In the genomic region with DNA sequence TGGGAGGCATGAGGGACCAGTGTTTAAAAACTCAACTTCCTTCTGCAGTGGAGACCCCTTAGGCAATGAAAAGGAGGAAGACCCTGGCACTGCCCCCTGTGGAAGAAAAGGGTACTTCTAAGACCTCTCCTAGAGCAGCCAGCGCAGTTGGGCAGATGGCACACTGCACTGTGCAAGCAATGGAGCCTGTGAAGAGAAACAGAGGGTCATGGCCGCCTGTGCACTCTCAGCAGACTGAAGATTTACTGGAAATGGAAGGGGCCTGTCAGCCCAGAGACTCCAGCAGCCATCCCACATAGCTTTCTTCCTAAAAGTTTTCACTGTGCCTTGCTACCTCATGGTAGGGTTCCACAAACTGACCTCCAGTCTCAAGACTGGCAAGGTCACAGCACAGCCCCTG, we compare ENCODE assay signal across 12 mouse cellular contexts.
"Had no signal": no experiment of that assay in that cellular context is flagged by ENCODE, and none has a peak within 500 bp of the region (broad histone marks: within the 10 kb centered on the region; RNA-seq: fewer than 3 reads in every experiment).

No protein-coding gene starts in this region.

- H3K9ac ChIP-seq: limb, embryonic 13.5 days; liver, embryonic 14.5 days; midbrain, embryonic 15.5 days; neural tube, embryonic 13.5 days had no signal

- H3K27ac ChIP-seq: kidney, postnatal 0 days; limb, embryonic 13.5 days; liver, embryonic 14.5 days; midbrain, embryonic 15.5 days; neural tube, embryonic 13.5 days; stomach, postnatal 0 days had no signal

- H3K9me3 ChIP-seq: limb, embryonic 13.5 days; midbrain, embryonic 15.5 days; neural tube, embryonic 13.5 days had no signal

- H3K36me3 ChIP-seq: limb, embryonic 13.5 days; midbrain, embryonic 15.5 days; neural tube, embryonic 13.5 days had no signal

- H3K4me2 ChIP-seq: limb, embryonic 13.5 days; midbrain, embryonic 15.5 days; neural tube, embryonic 13.5 days had no signal

- H3K4me1 ChIP-seq: midbrain, embryonic 15.5 days; neural tube, embryonic 13.5 days had no signal

- H3K4me3 ChIP-seq: limb, embryonic 13.5 days; midbrain, embryonic 15.5 days; neural tube, embryonic 13.5 days had no signal

- ATAC-seq: midbrain, embryonic 15.5 days had no signal

- H3K27me3 ChIP-seq: limb, embryonic 13.5 days; midbrain, embryonic 15.5 days; neural tube, embryonic 13.5 days had no signal

- DNase-seq: kidney, adult 11 months; kidney, adult 9 months; left cerebral cortex, postnatal 4 days; lung, adult 2 months; right cerebral cortex, adult 18-20 months; thymus, postnatal 4 days had no signal
